Mouse (Mus musculus) intestine, embryonic 14.5 days (tissue): Measurements from ENCODE around the gene Lhx2. TPM values are rescaled to one million over a fixed set of nuclear protein-coding genes. Genes with fewer than 3 reads are reported as not detected.

Experiments used
- ATAC-seq: fragments of 200-750 bp; cut with Nextera tagmentation; replicated peaks from 2 replicates; pipeline ENCODE4 v1.8.0; 2017; ENCODE audit warnings: low read depth, moderate number of reproducible peaks, moderate TSS enrichment, moderate library complexity; ENCODE audit not compliant: low FRiP score, low TSS enrichment
- DNase-seq: peaks from one replicate; pipeline ENCODE4 v3.0.0-alpha.2; 2018; ENCODE audit warnings: low spot score
- H3K27ac ChIP-seq: fragments of 300-500 bp; sonication (generic); 2 replicates; pipeline ENCODE4 v1.5.1; 2014; ENCODE audit warnings: low read depth, mild to moderate bottlenecking, control low read depth
- H3K27me3 ChIP-seq: fragments of 300-500 bp; sonication (generic); replicated peaks from 2 replicates; pipeline ENCODE4 v1.6.1; 2014; ENCODE audit warnings: low read length, control low read depth; ENCODE audit not compliant: control insufficient read depth, insufficient read depth
- H3K36me3 ChIP-seq: fragments of 300-500 bp; sonication (generic); 2 replicates; pipeline ENCODE4 v1.6.1; 2014; ENCODE audit warnings: low read length, control low read depth; ENCODE audit not compliant: control insufficient read depth, insufficient read depth
- H3K4me1 ChIP-seq: fragments of 300-500 bp; sonication (generic); replicated peaks from 2 replicates; pipeline ENCODE4 v1.6.1; 2014; ENCODE audit warnings: low read length, control low read depth, mixed read lengths; ENCODE audit not compliant: control insufficient read depth, insufficient read depth
- H3K4me2 ChIP-seq: fragments of 300-500 bp; sonication (generic); 2 replicates; pipeline ENCODE4 v1.6.1; 2014; ENCODE audit warnings: low read length
- H3K4me3 ChIP-seq: fragments of 300-500 bp; sonication (generic); 2 replicates; pipeline ENCODE4 v1.5.1; 2014; ENCODE audit warnings: low read depth, low read length, control low read depth, mixed read lengths
- H3K9ac ChIP-seq: fragments of 300-500 bp; sonication (generic); 2 replicates; pipeline ENCODE4 v1.6.1; 2014; ENCODE audit warnings: mild to moderate bottlenecking, low read length
- H3K9me3 ChIP-seq: fragments of 300-500 bp; sonication (generic); 2 replicates; pipeline ENCODE4 v1.6.1; 2016; ENCODE audit warnings: low read length, control low read depth; ENCODE audit not compliant: control insufficient read depth
- WGBS: fragments of 180-500 bp; shearing (Covaris S2); extraction: QIAGEN DNeasy Blood & Tissue Kit; methylation state at CpG from one replicate; pipeline ENCODE4 v1.1.7; 2014; 5-methylcytosine and 5-hydroxymethylcytosine counted together
- polyA plus RNA-seq: library from polyadenylated mRNA; unstranded; fragments of >200 nt; fragmentation: Nextera tagmentation; extraction: Ambion mirVana; gene quantifications from 2 replicates; pipeline ENCODE4 v1.2.1, GENCODE M21; 2014

Lhx2 gene
- polyA plus RNA-seq, result 0.19 TPM in 1 of 2 replicates, not detected in the other

- peak within 1 kb of the TSS; percentile 35 for H3K4me3 ChIP-seq
- peaks cover 6% of the 10 kb centered on the region; the same call in 1 of the 2 replicates for H3K4me1 ChIP-seq
- ATAC-seq, result no peak; the same call in 1 of the 2 replicates
- no peak within 1 kb of the TSS for H3K27ac ChIP-seq
- H3K27me3 ChIP-seq, result peaks cover 98% of the 10 kb centered on the region
- H3K9me3 ChIP-seq, result no peaks in the 10 kb centered on the region
- no peaks in the 10 kb centered on the region for H3K36me3 ChIP-seq
- H3K9ac ChIP-seq, result no peak within 1 kb of the TSS
- DNase-seq, result peak; percentile 66
- peak within 1 kb of the TSS; percentile 60 for H3K4me2 ChIP-seq
- under 1% methylated on average over 63 of the region's 92 CpGs for WGBS
Observed at GRCm38 (mm10) chr2:38338990-38339909, at the start of gene Lhx2. Gene Lhx2, plus strand, starts transcription at chr2:38339281.

GRCm38 (mm10) chr2:38291526-38291925 lies 47.6 kb upstream of the Lhx2 start:
- no peak overlapping the region for H3K4me2 ChIP-seq
- 79% methylated on average over 1 of the region's 1 CpGs for WGBS
- no peak for ATAC-seq
- no peaks in the 10 kb centered on the region for H3K36me3 ChIP-seq
- no peak overlapping the region for H3K4me3 ChIP-seq
- H3K4me1 ChIP-seq, result no peaks in the 10 kb centered on the region
- H3K9ac ChIP-seq, result no peak overlapping the region
- H3K27me3 ChIP-seq, result no peaks in the 10 kb centered on the region
- H3K9me3 ChIP-seq, result no peaks in the 10 kb centered on the region
- no peak overlapping the region for H3K27ac ChIP-seq
- DNase-seq, result no peak

DNA sequence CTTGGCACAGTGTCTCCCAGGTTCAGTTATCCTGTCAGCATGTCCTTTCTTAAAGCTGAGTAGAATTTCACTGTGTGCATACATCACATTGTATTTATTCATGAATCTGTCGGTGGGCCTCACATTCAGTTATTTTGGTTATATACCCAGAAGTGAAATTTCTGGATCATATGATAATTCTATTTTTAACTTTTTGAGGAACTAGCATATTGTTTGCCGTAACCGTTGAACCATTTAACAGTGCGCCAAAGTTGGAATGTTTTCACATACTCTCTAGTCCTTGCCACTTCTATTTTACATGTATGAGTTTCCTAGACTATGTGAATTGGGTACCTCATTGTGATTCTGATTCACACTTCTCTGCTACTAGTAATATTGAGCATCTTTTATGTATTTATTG lies 43.1 kb upstream of the Lhx2 start:
- Histone ChIP-seq H3K27ac (no peak overlapping the region), H3K4me1 (no peaks in the 10 kb centered on the region), H3K9me3 (no peaks in the 10 kb centered on the region), H3K9ac (no peak overlapping the region), H3K4me2 (no peak overlapping the region), H3K27me3 (no peaks in the 10 kb centered on the region), H3K4me3 (no peak overlapping the region), H3K36me3 (no peaks in the 10 kb centered on the region)
- ATAC-seq (no peak), DNase-seq (no peak)
- 89% methylated on average over 4 of the region's 4 CpGs for WGBS

- no peak for ATAC-seq
Observed at GRCm38 (mm10) chr2:38300941-38301340, 38.1 kb upstream of the Lhx2 start.

DNA sequence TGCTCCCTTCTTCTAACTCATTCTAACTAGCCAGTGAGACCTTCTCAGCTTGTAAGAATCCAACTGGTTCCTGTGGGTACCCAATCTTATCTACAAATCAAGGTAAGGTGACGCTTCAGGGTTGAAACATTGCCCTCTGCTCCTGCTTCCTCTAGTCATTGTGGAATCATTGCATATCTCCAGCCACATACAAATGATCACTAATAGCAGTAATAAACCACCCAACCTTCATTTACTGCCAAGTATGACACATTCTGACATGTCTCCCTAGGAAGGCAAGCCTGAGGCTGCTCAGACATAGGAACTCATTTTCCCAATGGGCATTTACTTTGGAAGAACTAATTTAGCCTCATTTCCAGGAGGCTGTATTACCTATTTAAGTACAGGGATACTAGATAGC lies 33.9 kb upstream of the Lhx2 start:
- H3K27ac ChIP-seq, result no peak overlapping the region
- H3K4me2 ChIP-seq, result no peak overlapping the region
- H3K9ac ChIP-seq, result no peak overlapping the region
- no peaks in the 10 kb centered on the region for H3K27me3 ChIP-seq
- no peaks in the 10 kb centered on the region for H3K36me3 ChIP-seq
- no peak overlapping the region for H3K4me3 ChIP-seq
- ATAC-seq, result no peak
- no peak for DNase-seq
- WGBS, result 71% methylated on average over 1 of the region's 1 CpGs
- no peaks in the 10 kb centered on the region for H3K4me1 ChIP-seq
- H3K9me3 ChIP-seq, result no peaks in the 10 kb centered on the region

More at GRCm38 (mm10) chr2:38300941-38301340, 38.1 kb upstream of the Lhx2 start:
- no peak for DNase-seq
- Histone ChIP-seq H3K4me1 (no peaks in the 10 kb centered on the region), H3K9ac (no peak overlapping the region), H3K27ac (no peak overlapping the region), H3K27me3 (no peaks in the 10 kb centered on the region), H3K4me2 (no peak overlapping the region), H3K4me3 (no peak overlapping the region), H3K36me3 (no peaks in the 10 kb centered on the region), H3K9me3 (no peaks in the 10 kb centered on the region)
- WGBS, result 65% methylated on average over 2 of the region's 2 CpGs

- no peaks in the 10 kb centered on the region for H3K27me3 ChIP-seq
- H3K27ac ChIP-seq, result no peak overlapping the region
- no peaks in the 10 kb centered on the region for H3K9me3 ChIP-seq
- H3K4me2 ChIP-seq, result no peak overlapping the region
- ATAC-seq (no peak), DNase-seq (no peak)
- H3K9ac ChIP-seq, result no peak overlapping the region
- 38% methylated on average over 3 of the region's 3 CpGs for WGBS
- H3K4me1 ChIP-seq, result no peaks in the 10 kb centered on the region
- no peaks in the 10 kb centered on the region for H3K36me3 ChIP-seq
- H3K4me3 ChIP-seq, result no peak overlapping the region
Observed at GRCm38 (mm10) chr2:38312921-38313320, 26.2 kb upstream of the Lhx2 start.

DNA sequence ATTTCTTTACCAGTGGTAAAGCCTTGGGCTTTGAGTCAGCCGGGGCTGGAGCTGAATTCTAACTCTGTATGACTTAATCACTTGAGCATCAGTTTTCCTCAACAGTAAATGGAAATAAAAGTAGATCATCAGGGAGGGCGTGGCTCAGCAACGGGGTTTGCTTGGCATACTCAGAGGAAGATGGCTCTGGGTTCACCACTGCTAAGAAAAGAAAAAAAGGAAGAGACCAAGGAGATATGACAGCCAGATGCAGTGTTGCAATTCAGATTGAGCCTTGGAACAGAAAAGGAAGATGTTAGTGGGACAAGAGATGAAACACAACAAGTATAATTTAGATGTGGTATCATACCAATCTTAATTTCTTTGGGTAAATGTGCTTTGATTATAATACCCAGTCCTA lies 25.7 kb upstream of the Lhx2 start:
- WGBS, result 47% methylated on average over 3 of the region's 3 CpGs
- Histone ChIP-seq H3K4me1 (no peaks in the 10 kb centered on the region), H3K4me2 (no peak overlapping the region), H3K9ac (no peak overlapping the region), H3K4me3 (no peak overlapping the region), H3K36me3 (no peaks in the 10 kb centered on the region), H3K27ac (no peak overlapping the region), H3K27me3 (no peaks in the 10 kb centered on the region), H3K9me3 (no peaks in the 10 kb centered on the region)
- no peak for DNase-seq
- ATAC-seq, result no peak

DNA sequence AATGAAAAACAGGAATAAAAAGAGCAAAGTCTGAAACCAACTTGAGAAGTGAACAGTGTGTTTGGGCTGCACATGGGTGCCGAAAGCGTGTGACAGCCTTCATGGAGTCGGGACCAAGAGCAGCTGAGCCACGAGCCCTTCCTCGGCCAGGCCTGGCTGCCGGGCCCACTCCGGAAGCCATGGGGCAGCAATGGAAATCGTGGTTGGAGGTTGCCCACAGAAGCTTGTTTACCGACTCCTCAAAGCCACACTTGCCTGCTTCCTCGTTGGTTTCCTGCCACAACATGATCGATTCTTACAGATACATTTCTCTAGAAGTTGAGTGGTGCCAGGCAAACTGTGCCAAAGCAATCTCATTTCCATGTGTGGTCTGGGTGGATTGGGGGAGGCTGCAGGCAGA lies 20.0 kb upstream of the Lhx2 start:
- Histone ChIP-seq H3K27ac (no peak overlapping the region), H3K9me3 (no peaks in the 10 kb centered on the region), H3K36me3 (no peaks in the 10 kb centered on the region), H3K4me2 (no peak overlapping the region), H3K4me1 (no peaks in the 10 kb centered on the region), H3K9ac (no peak overlapping the region), H3K4me3 (no peak overlapping the region), H3K27me3 (peaks cover 4% of the 10 kb centered on the region; the same call in 1 of the 2 replicates)
- 86% methylated on average over 11 of the region's 11 CpGs for WGBS
- ATAC-seq (no peak), DNase-seq (no peak)

- WGBS, result 65% methylated on average over 4 of the region's 4 CpGs
- ATAC-seq (no peak), DNase-seq (no peak)
- Histone ChIP-seq H3K9ac (no peak overlapping the region), H3K36me3 (no peaks in the 10 kb centered on the region), H3K4me2 (no peak overlapping the region), H3K27ac (no peak overlapping the region), H3K4me1 (no peaks in the 10 kb centered on the region), H3K27me3 (peaks cover 4% of the 10 kb centered on the region; the same call in 1 of the 2 replicates), H3K9me3 (no peaks in the 10 kb centered on the region), H3K4me3 (no peak overlapping the region)
Observed at GRCm38 (mm10) chr2:38320911-38321310, 18.2 kb upstream of the Lhx2 start.
